Mouse (Mus musculus) lung, adult 2 months (tissue): ENCODE data around the gene Tlk1.

Experiments
- CTCF ChIP-seq: fragments of 200-500 bp; IDR thresholded peaks from 2 replicates; pipeline ENCODE4 v1.5.1; 2011; ENCODE audit warnings: mild to moderate bottlenecking, low read length, control low read depth; ENCODE audit not compliant: insufficient read depth
- POLR2A ChIP-seq: fragments of 200-500 bp; IDR thresholded peaks from 2 replicates; pipeline ENCODE4 v1.6.1; 2011; ENCODE audit warnings: low read depth, mild to moderate bottlenecking, control low read depth, low read length, borderline replicate concordance; ENCODE audit errors: extremely low read depth

- TF ChIP-seq CTCF (no peak), POLR2A (no peak)
Observed at GRCm38 (mm10) chr2:70856971-70857370, 31.4 kb upstream of the Tlk1 start.
